Mouse (Mus musculus): Measurements from ENCODE around the gene B3gnt3.

B3gnt3 gene

GRCm38 (mm10) chr8:71645510-71645909 is 56.1 kb downstream of the B3gnt3 start:
- no peak for DNase-seq (ENCODE audit: low spot score in 2 of 2)
